Mouse (Mus musculus) stomach, adult 2 months (tissue): ENCODE data around the gene S100a2. TPM values are rescaled to one million over a fixed set of nuclear protein-coding genes. Genes with fewer than 3 reads are reported as not detected.

Source experiments
- polyA plus RNA-seq: library from polyadenylated mRNA; depleted of rRNA; stranded (reverse); fragments of >200 nt; gene quantifications from 2 replicates; pipeline ENCODE4 v1.2.3, GENCODE M21; 2012; rRNA removed

S100a2 gene
- polyA plus RNA-seq: not detected in 2 replicates

DNA sequence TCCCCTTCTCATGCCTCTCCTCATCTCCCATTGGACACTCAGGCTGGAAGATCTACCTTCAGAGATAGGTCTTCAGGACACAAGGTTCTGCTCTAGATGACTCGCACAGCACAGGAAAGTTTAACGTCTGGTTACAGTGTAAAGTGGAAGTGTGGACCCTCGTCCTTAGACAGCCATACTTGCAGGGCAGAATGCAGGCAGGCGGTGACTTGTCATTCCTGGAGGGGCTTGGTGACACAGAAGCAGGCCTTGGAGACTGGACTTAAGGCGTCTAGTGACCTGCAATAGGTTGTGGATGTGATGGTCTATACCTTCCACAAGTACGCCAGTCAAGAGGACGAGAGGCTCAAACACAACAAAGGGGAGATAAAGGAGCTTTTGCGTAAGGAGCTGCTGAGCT, at the start of gene S100a2:
S100a2 (plus strand) TSS at position 301 of the 400 bp plus-strand sequence.

DNA sequence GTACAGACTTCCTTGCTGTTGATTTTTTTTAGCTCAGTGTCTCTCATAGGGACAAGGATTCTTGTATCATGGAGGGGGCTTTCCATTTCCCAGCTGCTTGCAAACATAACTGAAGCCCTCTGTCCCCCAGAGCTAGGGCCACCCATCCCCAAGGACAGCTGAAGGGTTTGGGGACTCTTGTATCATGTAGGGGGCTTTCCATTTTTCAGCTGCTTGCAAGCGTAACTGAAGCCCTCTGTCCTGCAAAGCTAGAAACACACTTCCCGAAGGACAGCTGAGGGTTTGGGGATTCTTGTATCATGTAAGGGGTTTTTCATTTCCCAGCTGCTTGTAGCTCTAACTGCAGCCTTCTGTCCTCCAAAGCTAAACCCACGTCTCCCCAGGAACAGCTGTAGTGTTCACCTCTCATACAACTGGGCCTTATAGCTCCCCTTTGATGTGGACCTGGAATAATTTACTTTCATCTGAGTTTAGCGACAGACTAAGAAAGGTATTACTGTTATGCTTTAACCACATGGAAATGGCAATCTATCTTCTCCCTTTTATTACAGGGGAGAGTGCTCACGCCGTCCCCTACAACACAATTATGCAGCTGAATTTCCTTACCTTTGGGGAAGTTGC, 29.9 kb upstream of the S100a2 start, which contains the start of gene S100a3:
S100a3 (plus strand) TSS at position 571 of the 621 bp plus-strand sequence.

GRCm38 (mm10) chr3:90601486-90602110, 11.6 kb downstream of the S100a2 start, which contains the start of gene Gm42674:
Gene Gm42674 (plus strand): TSS chr3:90601904.

DNA sequence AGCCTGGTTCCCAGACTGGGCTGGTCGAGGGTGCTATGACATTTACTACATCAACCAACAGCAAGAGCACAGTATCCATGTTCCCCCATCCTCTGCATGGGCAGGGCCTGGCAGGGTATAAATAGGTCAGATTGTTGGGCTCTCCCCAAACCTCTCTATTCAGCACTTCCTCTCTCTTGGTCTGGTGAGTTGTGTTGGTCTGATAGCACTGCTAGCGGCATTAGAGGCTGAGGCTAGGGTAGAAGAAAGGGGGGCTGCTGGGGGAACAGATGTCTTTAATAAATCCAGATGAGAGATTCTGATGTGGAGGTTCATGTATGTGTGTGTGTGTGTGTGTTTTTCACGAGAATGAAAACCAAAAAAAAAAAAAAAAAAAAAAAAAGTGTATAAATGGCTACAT, 13.6 kb downstream of the S100a2 start, which contains the start of gene S100a4:
S100a4 (plus strand) TSS at position 149 of the 400 bp plus-strand sequence.

DNA sequence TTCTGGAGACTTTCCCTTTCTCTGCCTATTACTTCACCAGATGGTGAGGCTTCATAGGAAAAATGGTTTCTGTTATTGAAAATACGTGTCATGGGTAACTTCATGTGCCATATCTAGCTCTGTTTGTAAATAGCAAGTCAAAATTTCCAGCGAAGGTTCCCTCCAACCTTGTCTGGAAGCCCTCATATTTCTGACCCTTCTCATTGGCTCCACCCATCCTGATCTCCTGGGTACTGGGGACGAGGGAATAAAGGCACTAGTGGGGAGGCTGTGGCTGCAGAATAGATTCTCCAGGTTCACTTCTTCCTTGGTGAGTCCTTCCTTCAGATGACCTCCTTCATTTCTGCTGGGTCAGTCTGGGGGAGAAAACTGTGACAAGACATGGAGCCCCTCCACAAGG, 18.2 kb downstream of the S100a2 start, which contains the start of gene S100a5:
S100a5 (plus strand) TSS at position 301 of the 400 bp plus-strand sequence.

GRCm38 (mm10) chr3:90612728-90613291, 22.8 kb downstream of the S100a2 start, which contains the start of gene S100a6:
Gene S100a6 (plus strand): TSS chr3:90612882.

Other genes starting within 250 kb of the S100a2 start
- gene Slc27a3, start 200.3 kb upstream of the S100a2 start, polyA plus RNA-seq: 3.9 and 4.2 TPM in 2 replicates
- 7.6 and 9.0 TPM in 2 replicates for gene Ints3, start 156.6 kb upstream of the S100a2 start, polyA plus RNA-seq
- gene Npr1, start 124.4 kb upstream of the S100a2 start, polyA plus RNA-seq: 5.0 and 6.2 TPM in 2 replicates
- gene Ilf2, start 114.1 kb upstream of the S100a2 start, polyA plus RNA-seq: 3.7 and 4.0 TPM in 2 replicates
- gene Snapin, start 99.2 kb upstream of the S100a2 start, polyA plus RNA-seq: 8.3 and 8.6 TPM in 2 replicates
- gene Chtop, start 80.7 kb upstream of the S100a2 start, polyA plus RNA-seq: 16.0 and 17.1 TPM in 2 replicates
- gene S100a1, start 75.9 kb upstream of the S100a2 start, polyA plus RNA-seq: 83.5 and 96.7 TPM in 2 replicates
- gene S100a13, start 75.8 kb upstream of the S100a2 start, polyA plus RNA-seq: 19.2 and 27.6 TPM in 2 replicates
- gene S100a14, start 63.4 kb upstream of the S100a2 start, polyA plus RNA-seq: 19.5 and 23.7 TPM in 2 replicates
- 164 and 185 TPM in 2 replicates for gene S100a16, start 53.0 kb upstream of the S100a2 start, polyA plus RNA-seq
- gene S100a3, start 29.7 kb upstream of the S100a2 start, polyA plus RNA-seq: 1.00 and 1.2 TPM in 2 replicates
- gene Gm42674, start 11.7 kb downstream of the S100a2 start, polyA plus RNA-seq: not detected in 2 replicates
- 2.5 and 3.0 TPM in 2 replicates for gene S100a4, start 13.5 kb downstream of the S100a2 start, polyA plus RNA-seq
- gene S100a5, start 18.3 kb downstream of the S100a2 start, polyA plus RNA-seq: not detected in 2 replicates
- gene S100a6, start 22.6 kb downstream of the S100a2 start, polyA plus RNA-seq: 870 and 990 TPM in 2 replicates
- gene S100a7a, start 63.8 kb downstream of the S100a2 start, polyA plus RNA-seq: 0.55 and 1.5 TPM in 2 replicates
- not detected in 2 replicates for gene S100a8, start 78.7 kb downstream of the S100a2 start, polyA plus RNA-seq
- gene S100a9, start 105.5 kb downstream of the S100a2 start, polyA plus RNA-seq: 0.21 TPM in 1 of 2 replicates, not detected in the other
- gene Pglyrp4, start 136.7 kb downstream of the S100a2 start, polyA plus RNA-seq: 1.9 and 2.0 TPM in 2 replicates
- gene Gm5849, start 187.6 kb downstream of the S100a2 start, polyA plus RNA-seq: not detected in 2 replicates